Mouse (Mus musculus) liver, embryonic 12.5 days (tissue): ENCODE results near the gene Abcb11. TPM values are rescaled to one million over a fixed set of nuclear protein-coding genes. Genes with fewer than 3 reads are reported as not detected.

Source experiments
- ATAC-seq: fragments of 200-750 bp; cut with Nextera tagmentation; 2 replicates; pipeline ENCODE4 v1.8.0; 2017; ENCODE audit warnings: moderate number of reproducible peaks, mild to moderate bottlenecking, moderate library complexity
- H3K27ac ChIP-seq: fragments of 300-500 bp; sonication (generic); 2 replicates; pipeline ENCODE4 v1.5.1; 2016; ENCODE audit warnings: mild to moderate bottlenecking
- H3K27me3 ChIP-seq: fragments of 300-500 bp; sonication (generic); replicated peaks from 2 replicates; pipeline ENCODE4 v1.6.1; 2016; ENCODE audit warnings: mild to moderate bottlenecking, moderate library complexity
- H3K36me3 ChIP-seq: fragments of 300-500 bp; sonication (generic); 2 replicates; pipeline ENCODE4 v1.6.1; 2016; ENCODE audit warnings: mild to moderate bottlenecking, moderate library complexity
- H3K4me1 ChIP-seq: fragments of 300-500 bp; sonication (generic); 2 replicates; pipeline ENCODE4 v1.6.1; 2016
- H3K4me2 ChIP-seq: fragments of 300-500 bp; sonication (generic); 2 replicates; pipeline ENCODE4 v1.6.1; 2016; ENCODE audit warnings: mild to moderate bottlenecking, moderate library complexity
- H3K4me3 ChIP-seq: fragments of 300-500 bp; sonication (generic); 2 replicates; pipeline ENCODE4 v1.5.1; 2016; ENCODE audit warnings: mild to moderate bottlenecking, moderate library complexity
- H3K9ac ChIP-seq: fragments of 300-500 bp; sonication (generic); 2 replicates; pipeline ENCODE4 v1.6.1; 2016; ENCODE audit warnings: mild to moderate bottlenecking, moderate library complexity
- H3K9me3 ChIP-seq: fragments of 300-500 bp; sonication (generic); replicated peaks from 2 replicates; pipeline ENCODE4 v1.6.1; 2016; ENCODE audit warnings: mild to moderate bottlenecking, moderate library complexity
- WGBS: fragments of 180-500 bp; shearing (Covaris S2); methylation state at CpG from one replicate; pipeline ENCODE4 v1.1.7; 2016; ENCODE audit not compliant: insufficient replicate concordance; 5-methylcytosine and 5-hydroxymethylcytosine counted together
- polyA plus RNA-seq: library from polyadenylated mRNA; unstranded; fragments of >200 nt; fragmentation: Nextera tagmentation; extraction: Ambion mirVana; gene quantifications from 2 replicates; pipeline ENCODE4 v1.2.1, GENCODE M21; 2016

Gene Abcb11
- polyA plus RNA-seq, 1 experiment from 2014 or later = 1.4 TPM

DNA sequence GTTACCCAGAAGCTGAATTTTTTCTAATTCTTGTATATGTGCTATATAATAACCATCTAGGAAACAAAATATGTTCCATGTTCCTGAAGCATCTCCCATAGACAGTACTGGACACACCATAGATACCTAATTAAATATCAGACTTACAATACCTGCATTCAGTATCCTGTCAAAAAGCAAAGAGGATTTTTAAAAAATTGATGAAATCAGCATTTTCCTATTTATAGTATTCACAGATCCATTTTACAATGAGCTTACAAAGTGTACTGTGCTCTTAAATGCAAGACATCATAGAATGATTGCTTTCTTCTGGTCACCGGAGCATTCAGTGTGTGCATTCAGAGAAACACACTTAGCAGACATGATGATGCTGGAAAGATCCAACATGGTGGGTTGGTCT, 95.3 kb downstream of the Abcb11 start:
- no peak for ATAC-seq
- 71% methylated on average over 1 of the region's 1 CpGs for WGBS
- H3K9me3 ChIP-seq = no peaks in the 10 kb centered on the region
- H3K9ac ChIP-seq = no peak overlapping the region
- H3K4me3 ChIP-seq = no peak overlapping the region
- no peaks in the 10 kb centered on the region for H3K4me1 ChIP-seq
- H3K36me3 ChIP-seq = no peaks in the 10 kb centered on the region
- H3K27ac ChIP-seq = no peak overlapping the region
- H3K27me3 ChIP-seq = no peaks in the 10 kb centered on the region
- H3K4me2 ChIP-seq = no peak overlapping the region

- Histone ChIP-seq H3K27me3 (no peaks in the 10 kb centered on the region), H3K4me3 (no peak overlapping the region), H3K9me3 (no peaks in the 10 kb centered on the region), H3K4me2 (no peak overlapping the region), H3K9ac (no peak overlapping the region), H3K36me3 (no peaks in the 10 kb centered on the region), H3K4me1 (no peaks in the 10 kb centered on the region), H3K27ac (no peak overlapping the region)
- ATAC-seq = no peak
- 51% methylated on average over 2 of the region's 2 CpGs for WGBS
Measured at GRCm38 (mm10) chr2:69244924-69245323, 97.5 kb downstream of the Abcb11 start.

DNA sequence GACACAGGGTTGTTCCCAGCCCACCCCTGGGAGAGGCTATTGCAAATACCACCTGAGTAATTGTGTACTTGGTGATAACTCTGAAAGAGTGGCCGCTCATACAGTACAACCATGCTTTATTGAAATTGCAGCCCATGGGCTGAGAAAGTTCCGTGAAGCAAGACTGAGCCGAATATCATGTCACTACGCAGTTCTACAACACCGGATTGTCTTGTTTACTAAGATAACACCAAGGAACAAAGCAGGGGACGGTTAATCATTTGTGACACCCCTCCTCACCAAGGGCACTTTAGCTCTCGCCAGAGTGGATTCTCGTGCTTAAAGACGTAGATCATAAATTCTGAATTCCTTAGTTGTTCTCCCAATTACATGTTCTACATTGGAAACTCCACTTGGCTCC, 103.1 kb downstream of the Abcb11 start:
- H3K4me1 ChIP-seq = no peaks in the 10 kb centered on the region
- H3K9ac ChIP-seq = no peak overlapping the region
- 73% methylated on average over 9 of the region's 9 CpGs for WGBS
- ATAC-seq = no peak
- H3K4me3 ChIP-seq = no peak overlapping the region
- H3K27me3 ChIP-seq = no peaks in the 10 kb centered on the region
- H3K9me3 ChIP-seq = no peaks in the 10 kb centered on the region
- H3K27ac ChIP-seq = no peak overlapping the region
- H3K4me2 ChIP-seq = no peak overlapping the region
- H3K36me3 ChIP-seq = no peaks in the 10 kb centered on the region

- H3K27me3 ChIP-seq = no peaks in the 10 kb centered on the region
- no peak for ATAC-seq
- H3K4me1 ChIP-seq = no peaks in the 10 kb centered on the region
- H3K9ac ChIP-seq = no peak overlapping the region
- no peaks in the 10 kb centered on the region for H3K36me3 ChIP-seq
- no peak overlapping the region for H3K27ac ChIP-seq
- H3K9me3 ChIP-seq = no peaks in the 10 kb centered on the region
- no peak overlapping the region for H3K4me2 ChIP-seq
- WGBS = 66% methylated on average over 5 of the region's 5 CpGs
- H3K4me3 ChIP-seq = no peak overlapping the region
Measured at GRCm38 (mm10) chr2:69234976-69235678, 107.3 kb downstream of the Abcb11 start.

- no peaks in the 10 kb centered on the region for H3K27me3 ChIP-seq
- H3K27ac ChIP-seq = no peak overlapping the region
- H3K9me3 ChIP-seq = no peaks in the 10 kb centered on the region
- no peaks in the 10 kb centered on the region for H3K4me1 ChIP-seq
- no peak overlapping the region for H3K4me2 ChIP-seq
- H3K36me3 ChIP-seq = no peaks in the 10 kb centered on the region
- H3K4me3 ChIP-seq = no peak overlapping the region
- H3K9ac ChIP-seq = no peak overlapping the region
- no peak for ATAC-seq
Measured at GRCm38 (mm10) chr2:69232101-69232500, 110.3 kb downstream of the Abcb11 start.

DNA sequence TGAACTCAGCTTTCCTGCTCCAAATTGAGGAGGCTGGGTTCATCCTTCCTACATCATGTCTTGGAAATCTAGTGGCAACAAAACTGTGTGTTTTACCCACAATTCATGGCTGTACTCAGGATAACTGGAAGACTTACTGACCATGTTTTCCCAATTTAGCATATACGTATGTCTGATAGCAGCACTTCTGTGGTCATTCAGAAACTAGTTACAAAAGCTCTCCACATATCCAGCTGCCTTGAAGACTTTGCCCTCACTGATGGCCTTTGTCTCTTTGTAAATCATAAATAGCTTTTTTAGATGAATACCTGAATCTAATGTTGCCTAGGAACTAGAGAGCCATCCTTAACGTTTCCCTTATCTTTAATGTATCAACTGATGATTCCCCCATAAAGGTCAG, 112.3 kb downstream of the Abcb11 start:
- no peaks in the 10 kb centered on the region for H3K27me3 ChIP-seq
- H3K27ac ChIP-seq = no peak overlapping the region
- no peak for ATAC-seq
- no peaks in the 10 kb centered on the region for H3K4me1 ChIP-seq
- no peaks in the 10 kb centered on the region for H3K36me3 ChIP-seq
- H3K9me3 ChIP-seq = no peaks in the 10 kb centered on the region
- H3K4me2 ChIP-seq = no peak overlapping the region
- 69% methylated on average over 2 of the region's 2 CpGs for WGBS
- H3K4me3 ChIP-seq = no peak overlapping the region
- no peak overlapping the region for H3K9ac ChIP-seq

GRCm38 (mm10) chr2:69228635-69229034, 113.8 kb downstream of the Abcb11 start:
- Histone ChIP-seq H3K27me3 (no peaks in the 10 kb centered on the region), H3K4me3 (no peak overlapping the region), H3K9ac (no peak overlapping the region), H3K4me1 (no peaks in the 10 kb centered on the region), H3K36me3 (no peaks in the 10 kb centered on the region), H3K27ac (no peak overlapping the region), H3K4me2 (no peak overlapping the region), H3K9me3 (no peaks in the 10 kb centered on the region)
- ATAC-seq = no peak
- WGBS = 68% methylated on average over 6 of the region's 6 CpGs

GRCm38 (mm10) chr2:69226876-69227275, 115.5 kb downstream of the Abcb11 start:
- H3K36me3 ChIP-seq = no peaks in the 10 kb centered on the region
- H3K4me2 ChIP-seq = no peak overlapping the region
- no peaks in the 10 kb centered on the region for H3K9me3 ChIP-seq
- H3K4me1 ChIP-seq = no peaks in the 10 kb centered on the region
- no peak overlapping the region for H3K27ac ChIP-seq
- H3K27me3 ChIP-seq = no peaks in the 10 kb centered on the region
- no peak overlapping the region for H3K9ac ChIP-seq
- no peak for ATAC-seq
- WGBS = 76% methylated on average over 9 of the region's 9 CpGs
- H3K4me3 ChIP-seq = no peak overlapping the region

DNA sequence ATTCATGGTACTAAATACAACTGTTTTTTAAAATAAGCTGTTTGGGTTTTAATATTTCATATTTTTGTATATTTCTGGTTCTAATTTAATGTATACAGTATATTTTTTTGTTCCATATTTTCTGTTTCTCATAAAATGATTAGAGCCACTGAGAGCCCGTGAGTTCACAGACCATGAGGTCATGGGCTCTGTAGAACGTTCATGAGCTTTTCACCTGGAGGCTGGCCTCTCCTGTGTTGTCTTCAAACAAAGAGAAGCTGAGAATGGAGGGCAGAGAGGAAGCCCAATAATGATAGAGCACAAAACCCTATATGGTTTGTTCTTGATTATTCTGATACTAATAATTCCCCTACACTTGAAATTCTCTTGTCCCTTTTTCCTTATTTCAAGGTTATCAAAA, 117.7 kb downstream of the Abcb11 start:
- H3K4me1 ChIP-seq = no peaks in the 10 kb centered on the region
- H3K9ac ChIP-seq = no peak overlapping the region
- no peaks in the 10 kb centered on the region for H3K36me3 ChIP-seq
- no peak overlapping the region for H3K27ac ChIP-seq
- no peak overlapping the region for H3K4me2 ChIP-seq
- no peaks in the 10 kb centered on the region for H3K9me3 ChIP-seq
- ATAC-seq = no peak
- no peaks in the 10 kb centered on the region for H3K27me3 ChIP-seq
- 34% methylated on average over 2 of the region's 2 CpGs for WGBS
- H3K4me3 ChIP-seq = no peak overlapping the region

DNA sequence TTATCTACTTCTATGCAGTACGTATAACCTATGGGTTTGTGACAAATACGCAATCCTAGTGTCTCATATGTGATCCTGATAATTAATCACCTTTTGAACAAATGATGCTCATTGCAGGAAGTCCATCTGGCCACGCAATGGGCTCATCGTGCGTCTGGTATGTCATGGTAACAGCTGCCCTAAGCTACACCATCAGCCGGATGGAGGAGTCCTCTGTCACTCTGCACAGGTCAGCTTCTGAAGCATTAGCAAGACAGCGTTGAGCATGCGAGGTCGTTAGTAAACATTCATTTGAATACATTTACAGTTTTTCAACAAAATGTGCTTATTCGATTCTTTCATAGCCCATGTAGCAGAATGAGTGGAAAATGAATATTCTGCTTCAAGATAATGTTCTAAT, 119.6 kb downstream of the Abcb11 start:
- Histone ChIP-seq H3K4me1 (no peaks in the 10 kb centered on the region), H3K9ac (no peak overlapping the region), H3K36me3 (no peaks in the 10 kb centered on the region), H3K27ac (no peak overlapping the region), H3K4me2 (no peak overlapping the region), H3K9me3 (no peaks in the 10 kb centered on the region), H3K27me3 (no peaks in the 10 kb centered on the region), H3K4me3 (no peak overlapping the region)
- 69% methylated on average over 10 of the region's 10 CpGs for WGBS
- no peak for ATAC-seq

DNA sequence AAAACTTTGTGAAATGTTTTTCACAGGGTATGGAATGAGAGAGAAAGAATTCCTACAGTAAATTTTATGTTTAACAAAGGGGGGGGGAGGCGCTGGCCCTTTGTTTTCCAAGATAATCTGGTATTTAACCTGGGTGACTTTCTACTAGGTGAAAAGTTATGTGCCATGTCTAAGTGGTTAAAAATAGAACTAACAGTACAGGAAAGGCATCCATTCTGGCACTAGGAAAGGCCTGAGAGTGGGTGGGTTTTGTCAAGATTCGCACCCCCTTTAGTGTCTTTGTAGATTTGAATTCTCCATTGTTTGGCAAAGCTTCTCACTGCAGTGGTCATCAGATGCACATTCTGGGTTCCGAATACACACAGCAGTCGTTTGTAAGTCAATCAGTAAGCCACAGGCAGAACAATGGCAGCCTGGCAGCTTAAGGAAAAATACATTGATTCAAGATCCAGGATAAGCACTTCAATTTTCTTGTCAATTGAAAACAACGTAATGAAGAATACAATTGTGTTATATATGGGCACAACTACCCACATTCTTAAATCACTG, 120.5 kb downstream of the Abcb11 start:
- 67% methylated on average over 5 of the region's 5 CpGs for WGBS
- Histone ChIP-seq H3K4me2 (no peak overlapping the region), H3K9me3 (no peaks in the 10 kb centered on the region), H3K27me3 (no peaks in the 10 kb centered on the region), H3K36me3 (no peaks in the 10 kb centered on the region), H3K4me3 (no peak overlapping the region), H3K4me1 (no peaks in the 10 kb centered on the region), H3K9ac (no peak overlapping the region), H3K27ac (no peak overlapping the region)
- ATAC-seq = no peak

GRCm38 (mm10) chr2:69215242-69215641, 127.2 kb downstream of the Abcb11 start:
- no peak overlapping the region for H3K27ac ChIP-seq
- H3K4me3 ChIP-seq = no peak overlapping the region
- 78% methylated on average over 7 of the region's 7 CpGs for WGBS
- no peaks in the 10 kb centered on the region for H3K36me3 ChIP-seq
- no peak overlapping the region for H3K9ac ChIP-seq
- H3K4me1 ChIP-seq = no peaks in the 10 kb centered on the region
- H3K4me2 ChIP-seq = no peak overlapping the region
- no peak for ATAC-seq
- H3K27me3 ChIP-seq = no peaks in the 10 kb centered on the region
- H3K9me3 ChIP-seq = no peaks in the 10 kb centered on the region

- Histone ChIP-seq H3K9ac (no peak overlapping the region), H3K4me3 (no peak overlapping the region), H3K4me2 (no peak overlapping the region), H3K27me3 (no peaks in the 10 kb centered on the region), H3K36me3 (no peaks in the 10 kb centered on the region), H3K27ac (no peak overlapping the region), H3K9me3 (no peaks in the 10 kb centered on the region), H3K4me1 (no peaks in the 10 kb centered on the region)
- no peak for ATAC-seq
- WGBS = 58% methylated on average over 10 of the region's 10 CpGs
Measured at GRCm38 (mm10) chr2:69212652-69213051, 129.8 kb downstream of the Abcb11 start.
